Mouse (Mus musculus) myocyte (in vitro differentiated cells): ENCODE results near the gene Tnnt3.

Source experiments
- CEBPB ChIP-seq: IDR thresholded peaks from 2 replicates; pipeline ENCODE4 v1.6.1; 2011; ENCODE audit warnings: mild to moderate bottlenecking, moderate library complexity; ENCODE audit not compliant: poor library complexity, insufficient read depth, severe bottlenecking
- E2F4 ChIP-seq: IDR thresholded peaks from one replicate; pipeline ENCODE4 v1.6.1; 2011; ENCODE audit warnings: mild to moderate bottlenecking, control low read depth, moderate library complexity; ENCODE audit not compliant: insufficient read depth
- MAX ChIP-seq: IDR thresholded peaks from one replicate; pipeline ENCODE4 v1.6.1; 2011; ENCODE audit warnings: low read depth, mild to moderate bottlenecking, control low read depth
- MYOD1 ChIP-seq, 3 experiments: IDR thresholded peaks; one replicate each; pipeline ENCODE4 v1.6.1; 2011; ENCODE audit warnings: control low read depth in 2 of 3, low read depth in 2 of 3, mild to moderate bottlenecking in 2 of 3, moderate library complexity in 1 of 3; ENCODE audit not compliant: insufficient read length in 2 of 3, control insufficient read depth in 1 of 3
- MYOG ChIP-seq, 3 experiments: IDR thresholded peaks; one replicate each; pipeline ENCODE4 v1.6.1; 2011; ENCODE audit warnings: control low read depth in 2 of 3, low read depth in 2 of 3, mild to moderate bottlenecking in 2 of 3; ENCODE audit not compliant: insufficient read length in 2 of 3, control insufficient read depth in 1 of 3, insufficient read depth in 1 of 3
- POLR2A ChIP-seq: IDR thresholded peaks from one replicate; pipeline ENCODE4 v1.6.1; 2011; ENCODE audit warnings: low read depth, mild to moderate bottlenecking, control low read depth, moderate library complexity; ENCODE audit not compliant: insufficient read length
- POLR2AphosphoS2 ChIP-seq: IDR thresholded peaks from one replicate; pipeline ENCODE4 v1.6.1; 2011; ENCODE audit warnings: low read depth, control low read depth; ENCODE audit not compliant: insufficient read length
- REST ChIP-seq: IDR thresholded peaks from one replicate; pipeline ENCODE4 v1.6.1; 2011; ENCODE audit warnings: mild to moderate bottlenecking, control low read depth, moderate library complexity; ENCODE audit not compliant: insufficient read depth, insufficient read length
- TCF12 ChIP-seq: IDR thresholded peaks from one replicate; pipeline ENCODE4 v1.6.1; 2011; ENCODE audit warnings: mild to moderate bottlenecking, control low read depth; ENCODE audit not compliant: poor library complexity, insufficient read depth, severe bottlenecking
- TCF3 ChIP-seq: IDR thresholded peaks from one replicate; pipeline ENCODE4 v1.6.1; 2011; ENCODE audit warnings: low read depth, control low read depth; ENCODE audit not compliant: insufficient read length
- USF1 ChIP-seq: IDR thresholded peaks from one replicate; pipeline ENCODE4 v1.6.1; 2011; ENCODE audit warnings: low read depth, mild to moderate bottlenecking, control low read depth, moderate library complexity

DNA sequence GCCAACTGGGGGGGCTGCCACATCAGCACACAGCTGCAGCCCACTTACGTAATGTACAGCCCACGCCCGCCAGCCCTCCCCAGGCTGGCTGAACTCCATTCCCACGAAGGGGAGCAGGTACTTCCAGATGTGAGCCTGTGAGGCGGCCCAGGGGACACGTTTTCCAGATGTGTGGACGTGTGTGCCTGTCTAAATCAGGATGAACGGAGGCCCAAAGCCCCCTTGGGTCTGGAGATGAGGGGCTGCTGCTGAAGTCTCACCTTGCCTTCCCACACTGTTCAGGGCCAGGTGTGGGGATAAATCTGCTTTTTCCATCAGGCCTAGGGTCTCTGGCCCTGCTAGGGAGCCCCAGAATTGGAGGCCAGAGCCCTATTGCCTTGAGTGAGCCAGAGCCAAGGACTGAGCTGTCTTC, 11.9 kb upstream of the Tnnt3 start:
- TF ChIP-seq POLR2A (no peak), TCF12 (no peak), USF1 (no peak), MAX (no peak), MYOG (IDR thresholded peaks at IDR 0.05; ENCODE audit: control insufficient read depth in 1 of 3, insufficient read depth in 1 of 3, insufficient read length in 2 of 3, low read depth in 2 of 3) (no peak), CEBPB (no peak), E2F4 (no peak), MYOD1 (IDR thresholded peaks at IDR 0.05; ENCODE audit: control insufficient read depth in 1 of 3, insufficient read length in 2 of 3, low read depth in 2 of 3) (no peak), POLR2AphosphoS2 (peak; percentile 44), TCF3 (no peak), REST (no peak)
